Mouse (Mus musculus) heart, adult 9 months (tissue): ENCODE measurements at regions not wholly inside any gene's neighbourhood (a gene's known extent, or its start where the extent isn't known, plus 50 kb on each side); places are given as distances from the start of the nearest gene placed in this dataset.

Experiments
- DNase-seq, 2 experiments: peaks; one replicate each; pipeline ENCODE4 v3.0.0; 2022; ENCODE audit warnings: low spot score in 2 of 2

DNA sequence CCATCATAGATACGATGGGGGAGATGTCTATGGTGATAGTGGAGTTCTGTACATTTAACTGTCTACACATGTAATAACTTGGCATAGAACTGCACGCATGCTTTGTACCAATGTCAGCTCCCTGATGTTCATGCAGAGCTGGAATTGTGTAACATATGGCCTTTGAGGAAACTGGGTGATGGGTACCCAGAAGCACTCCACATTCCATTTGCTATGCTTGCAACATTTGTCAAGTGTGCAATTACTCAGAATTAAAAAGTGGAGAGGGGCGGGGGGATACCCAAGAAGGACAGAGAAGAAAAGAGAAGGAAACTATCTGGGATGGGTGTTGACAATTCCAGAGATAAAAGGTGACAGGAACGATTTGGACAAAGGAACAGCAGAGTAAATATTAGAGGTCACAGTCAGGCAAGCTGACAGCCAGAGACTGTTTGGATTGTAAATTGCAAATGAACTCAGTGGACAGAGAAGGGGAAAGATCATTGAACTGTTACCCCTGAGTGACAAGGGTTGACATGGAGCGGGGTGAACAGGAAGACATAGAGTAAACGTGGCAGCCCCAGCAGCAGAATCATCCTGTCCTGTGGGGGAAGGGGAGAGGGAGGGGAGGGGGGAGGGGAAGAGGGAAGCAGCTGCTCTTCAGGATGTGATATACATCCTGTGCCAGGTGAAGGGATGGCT, 390.1 kb upstream of the Jarid2 start:
- DNase-seq, result no peak

DNA sequence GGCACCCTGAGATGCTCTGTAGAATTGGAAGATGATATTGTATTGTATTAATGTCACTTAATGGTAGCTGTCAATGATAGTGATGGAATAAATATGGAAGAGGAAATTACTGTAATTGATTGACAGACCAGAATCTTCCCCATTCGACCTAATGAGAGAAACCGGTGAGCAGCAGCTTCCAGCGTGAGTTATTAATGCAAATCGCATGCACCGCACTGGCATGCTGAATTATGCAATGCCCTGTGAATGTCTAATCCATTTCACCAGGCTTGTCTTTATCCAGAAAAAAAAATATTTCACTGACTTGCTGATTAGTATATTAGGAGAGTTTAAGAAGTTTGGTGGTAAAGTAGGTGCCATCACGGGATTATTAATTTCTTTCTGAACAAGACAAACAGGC, 384.2 kb upstream of the Jarid2 start:
- DNase-seq, result no peak

DNA sequence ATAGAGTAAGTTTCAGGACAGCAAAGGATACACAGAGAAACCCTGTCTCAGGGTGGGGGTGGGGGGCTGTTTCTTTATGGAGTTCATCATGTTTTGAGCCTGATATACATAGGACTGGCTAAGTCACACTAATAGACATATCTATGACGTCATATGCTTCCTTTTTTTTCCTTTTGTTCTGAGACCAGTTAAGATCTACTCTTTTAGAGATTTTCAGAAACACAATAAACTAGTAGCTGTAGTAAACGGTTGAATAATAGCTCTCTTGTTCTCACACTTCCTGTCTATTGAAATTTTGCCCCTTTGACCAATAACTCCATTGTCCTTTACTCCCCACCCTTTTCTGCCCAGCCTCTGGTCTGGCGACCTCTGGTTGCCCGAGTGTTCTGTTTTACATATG, 382.6 kb upstream of the Jarid2 start:
- DNase-seq, result no peak

DNA sequence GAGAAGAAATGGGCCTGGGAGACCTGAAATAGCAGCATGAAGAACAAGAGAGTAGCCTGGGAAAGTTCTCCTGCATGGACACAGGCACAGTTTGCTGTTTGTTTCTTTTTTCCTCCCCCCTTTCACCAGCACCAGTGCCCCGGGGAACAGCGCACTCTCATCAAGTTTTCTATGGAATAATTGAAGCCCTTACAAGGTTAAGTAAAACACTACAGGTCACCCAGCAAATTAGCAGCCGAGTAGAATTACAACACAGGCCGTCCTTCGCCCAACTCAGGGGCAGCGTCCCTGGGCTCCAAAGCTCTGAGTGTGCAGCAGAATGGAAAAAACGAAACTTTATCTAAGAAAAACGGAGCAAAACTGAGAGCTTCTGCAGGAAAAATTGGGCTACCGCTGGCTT, 381.6 kb upstream of the Jarid2 start:
- no peak for DNase-seq

DNA sequence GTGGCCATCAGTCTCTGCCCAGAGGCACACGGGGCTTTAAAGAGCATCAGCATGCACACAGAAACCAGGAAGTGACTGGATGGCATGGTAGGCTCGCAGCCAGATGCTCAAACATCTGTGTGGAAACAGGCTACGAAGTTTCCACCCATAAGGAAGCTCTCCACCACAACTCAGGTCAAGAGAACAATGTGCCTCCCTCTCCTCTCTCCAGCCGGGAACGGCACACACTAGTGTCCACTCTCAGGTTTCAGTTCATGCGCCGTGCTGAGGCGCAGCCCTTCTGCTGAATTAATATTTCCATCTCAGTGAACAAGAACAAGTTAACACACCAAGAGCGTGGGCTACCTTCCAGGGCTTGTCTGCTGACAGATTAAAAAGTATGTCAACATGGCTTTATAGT, 375.4 kb upstream of the Jarid2 start:
- DNase-seq, result peak in 1 of 2 experiments; percentile 14

DNA sequence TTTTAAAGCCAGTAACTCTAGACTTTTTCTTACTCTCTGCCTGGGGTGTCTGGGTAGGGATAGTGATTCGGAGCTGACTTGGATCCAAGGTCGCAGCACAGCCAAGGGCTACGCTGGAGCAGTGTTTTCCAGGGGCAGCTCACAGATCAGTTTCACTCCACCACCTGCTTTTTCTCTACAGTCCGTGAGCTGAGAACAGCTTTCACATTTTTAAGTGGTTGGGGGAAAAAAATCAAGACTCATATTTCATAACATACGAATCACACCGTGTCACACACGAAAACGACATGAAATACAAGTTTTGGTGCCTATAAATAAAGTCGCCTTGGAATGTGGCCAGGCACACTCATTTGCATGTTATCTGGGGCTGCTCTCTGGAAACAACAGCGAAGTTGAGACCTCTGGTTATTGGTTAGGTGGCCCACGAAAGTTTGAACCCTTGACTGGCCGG, 373.5 kb upstream of the Jarid2 start:
- peak; percentile 34 to 46 for DNase-seq

GRCm38 (mm10) chr13:44356981-44357380, 372.3 kb upstream of the Jarid2 start:
- no peak for DNase-seq

- no peak for DNase-seq
These were observed 369.9 kb upstream of the Jarid2 start for GRCm38 (mm10) chr13:44359344-44359743.

DNA sequence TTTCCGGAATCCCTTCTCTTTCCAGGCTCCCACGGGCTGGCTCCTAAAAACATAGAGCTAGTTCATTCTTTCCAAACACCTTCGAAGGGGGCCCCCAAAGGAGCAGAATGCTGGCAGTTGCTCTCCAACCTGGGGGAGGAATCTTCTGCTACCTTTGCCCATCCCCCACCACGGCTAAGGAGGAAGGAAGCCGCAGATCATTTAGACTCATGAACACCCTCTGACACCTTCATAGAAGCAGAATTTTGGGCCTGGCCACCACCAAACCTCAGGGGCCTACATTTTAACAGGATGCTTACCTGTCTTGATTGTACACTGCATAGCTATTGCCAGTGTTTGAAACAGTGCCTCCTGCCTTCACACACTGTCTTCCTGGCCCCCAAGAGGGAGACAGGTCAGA, 369.3 kb upstream of the Jarid2 start:
- no peak for DNase-seq

DNA sequence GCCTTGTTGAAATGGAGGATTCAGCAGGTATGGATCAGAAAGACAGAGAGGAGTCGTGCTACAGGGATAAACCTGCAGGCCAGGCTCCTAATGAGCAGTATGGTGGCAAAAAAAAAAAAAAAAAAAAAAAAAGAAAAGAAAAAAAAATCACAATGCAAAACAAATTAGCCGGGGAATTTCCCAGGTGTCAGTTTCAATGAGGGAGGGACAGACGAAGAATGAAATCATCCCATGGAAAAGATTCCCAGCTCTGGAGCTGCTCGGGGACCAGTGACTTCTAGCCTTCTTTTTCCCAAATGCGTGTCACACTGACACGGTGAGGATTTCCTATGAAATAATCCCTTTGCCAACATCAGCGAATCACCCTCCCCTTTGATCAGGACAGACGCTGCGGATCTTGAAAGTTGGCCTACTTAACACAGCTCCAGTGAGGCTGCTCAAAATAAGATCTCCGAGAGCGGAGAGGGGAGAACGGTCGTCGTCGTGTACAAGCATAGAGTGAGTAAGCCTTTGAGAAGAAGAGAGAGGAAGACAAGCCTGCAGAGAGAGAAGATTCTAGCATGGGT, 368.5 kb upstream of the Jarid2 start:
- no peak for DNase-seq

GRCm38 (mm10) chr13:44362293-44363005, 366.8 kb upstream of the Jarid2 start:
- DNase-seq, result peak; percentile 36 to 55

GRCm38 (mm10) chr13:44363016-44363415, 366.3 kb upstream of the Jarid2 start:
- no peak for DNase-seq

DNA sequence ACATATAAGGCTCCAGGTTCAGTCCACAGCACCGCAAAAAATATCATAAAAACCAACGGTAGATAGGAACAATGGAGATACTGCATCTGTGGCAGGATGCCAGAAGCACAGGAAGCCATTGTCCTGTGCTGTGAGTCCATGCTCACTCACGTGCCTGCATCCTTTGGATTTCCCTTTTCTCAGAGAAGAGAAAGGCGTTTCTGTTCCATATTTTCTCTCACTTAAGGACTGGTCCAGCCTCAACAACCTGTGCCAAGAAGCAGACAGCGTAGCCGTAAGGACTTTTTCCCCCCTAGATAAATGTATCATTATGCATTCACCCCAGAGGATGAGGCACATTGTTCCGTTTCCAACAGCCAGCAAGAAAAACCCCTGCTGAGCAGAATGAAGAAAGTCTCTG, 360.0 kb upstream of the Jarid2 start:
- DNase-seq, result no peak

- peak; percentile 27 to 65 for DNase-seq
These were observed 356.9 kb upstream of the Jarid2 start for GRCm38 (mm10) chr13:44372361-44372877.

DNA sequence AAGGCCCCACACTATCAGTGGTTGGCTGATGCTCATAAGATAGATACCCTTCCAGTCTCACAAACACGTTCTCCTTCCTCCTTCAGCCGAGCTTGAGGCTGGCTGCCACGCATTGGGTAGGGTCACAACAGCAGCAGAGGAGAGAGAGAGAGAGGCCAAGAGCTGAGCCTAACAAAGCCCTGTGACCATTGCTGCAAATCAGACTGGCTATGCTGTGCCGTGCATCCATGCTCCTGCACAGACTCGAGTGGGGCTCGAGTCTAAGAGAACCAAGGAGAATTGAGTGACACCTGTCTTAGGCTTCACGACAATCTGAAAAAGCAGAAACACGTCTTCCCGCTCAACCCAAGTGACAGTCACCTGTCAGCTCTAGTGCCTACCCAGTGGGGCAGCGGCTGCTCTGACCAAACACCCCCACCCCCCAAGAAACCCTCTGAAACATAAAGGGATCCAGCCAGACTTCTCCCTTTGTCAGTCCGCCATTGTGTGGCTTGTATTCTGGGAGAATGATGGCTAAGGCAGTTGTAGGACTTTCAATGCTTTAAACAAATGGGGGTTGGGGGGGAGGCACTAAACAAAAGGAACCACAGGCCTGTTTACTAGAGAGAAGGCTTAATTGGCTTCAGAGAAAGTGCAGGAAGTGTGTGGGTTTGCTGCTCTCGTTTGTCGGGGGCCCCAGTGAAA, 353.7 kb upstream of the Jarid2 start:
- DNase-seq, result no peak

DNA sequence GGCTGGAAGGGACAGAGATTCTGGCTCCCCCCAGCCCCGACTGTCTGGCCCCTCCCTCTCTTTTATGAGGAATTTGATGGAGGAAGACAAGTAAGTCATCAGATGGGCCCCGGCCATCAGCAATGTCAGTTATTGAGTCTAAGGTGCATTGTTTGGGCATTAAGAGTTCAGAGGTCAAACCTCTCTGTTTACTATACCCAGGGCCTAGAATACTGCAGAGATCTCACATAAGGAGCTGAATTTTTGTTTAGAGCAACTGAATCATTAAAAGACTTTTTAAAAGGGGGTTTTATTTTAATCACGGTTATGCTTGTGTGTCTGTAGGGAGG, 353.1 kb upstream of the Jarid2 start:
- DNase-seq, result no peak

DNA sequence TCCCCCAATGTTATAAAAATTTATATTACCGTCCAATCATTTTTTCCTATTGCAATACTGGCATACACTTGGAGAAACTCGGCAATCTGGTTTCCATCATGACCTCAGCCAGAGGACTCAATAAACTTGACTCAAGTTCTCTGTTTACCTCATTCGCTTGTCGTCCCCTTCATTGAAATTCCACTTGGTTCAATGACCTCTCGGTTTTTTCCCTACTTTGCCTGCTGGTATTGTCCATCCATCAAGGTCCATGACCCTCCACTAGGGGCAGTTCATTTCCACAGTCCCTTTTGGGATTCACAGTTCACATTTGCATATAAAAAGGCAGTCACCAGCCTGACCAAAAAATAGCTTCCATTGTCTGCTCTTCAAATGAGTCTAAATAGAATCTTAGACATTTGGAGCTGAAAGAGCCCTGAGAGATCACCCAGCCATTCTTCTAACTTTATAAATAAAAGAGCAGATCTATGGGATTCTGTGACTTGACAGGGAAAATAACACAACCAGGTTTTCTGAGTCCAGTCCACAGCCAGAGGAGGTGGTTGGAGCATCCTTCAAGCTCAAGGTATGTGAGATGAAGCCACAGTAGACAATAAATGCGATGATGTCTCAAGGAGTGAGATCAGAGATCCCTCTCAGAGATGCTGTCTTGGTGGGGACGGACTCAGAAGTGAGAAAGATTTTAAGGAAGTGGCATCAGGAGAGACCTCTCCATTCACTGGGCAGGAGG, 347.4 kb upstream of the Jarid2 start:
- no peak for DNase-seq

- DNase-seq, result no peak
These were observed 346.0 kb upstream of the Jarid2 start for GRCm38 (mm10) chr13:44383322-44383721.

DNA sequence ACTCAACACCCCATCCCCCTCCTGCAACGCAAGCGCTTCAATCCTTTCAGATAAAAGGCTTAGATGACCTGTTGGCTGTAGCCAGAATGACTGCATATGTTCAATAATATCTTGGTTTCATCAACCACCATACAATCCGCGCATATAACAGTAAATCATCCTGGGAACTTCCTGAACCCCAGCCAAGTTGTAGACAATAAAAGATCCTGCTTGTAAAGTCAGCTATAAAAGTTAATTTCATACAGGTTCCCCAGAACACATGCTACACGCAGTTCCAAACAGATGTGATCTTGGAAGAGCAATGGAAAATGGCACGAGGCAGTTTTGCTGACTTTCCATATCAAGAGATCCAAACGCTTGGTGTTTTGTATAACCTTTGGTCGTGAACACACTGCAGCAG, 342.5 kb upstream of the Jarid2 start:
- DNase-seq, result no peak

DNA sequence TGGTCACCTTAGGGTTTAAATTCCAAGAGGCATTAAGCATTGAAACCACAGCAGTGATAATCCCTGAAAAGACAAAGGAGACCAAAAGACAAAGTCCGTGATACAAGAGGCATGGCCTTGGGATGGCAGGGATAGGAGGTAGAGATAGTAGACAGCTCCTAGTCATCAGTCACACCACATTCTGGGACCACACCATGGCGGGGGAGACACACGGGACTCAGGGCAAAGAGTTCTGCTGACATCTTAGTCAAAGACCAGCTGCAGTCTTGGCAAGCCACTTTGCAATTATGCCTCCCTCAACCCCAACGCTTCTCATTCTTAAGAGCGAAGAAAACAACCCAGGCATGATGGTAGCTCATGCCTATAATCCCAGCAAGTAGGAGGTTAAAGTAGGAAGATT, 339.6 kb upstream of the Jarid2 start:
- DNase-seq, result no peak

DNA sequence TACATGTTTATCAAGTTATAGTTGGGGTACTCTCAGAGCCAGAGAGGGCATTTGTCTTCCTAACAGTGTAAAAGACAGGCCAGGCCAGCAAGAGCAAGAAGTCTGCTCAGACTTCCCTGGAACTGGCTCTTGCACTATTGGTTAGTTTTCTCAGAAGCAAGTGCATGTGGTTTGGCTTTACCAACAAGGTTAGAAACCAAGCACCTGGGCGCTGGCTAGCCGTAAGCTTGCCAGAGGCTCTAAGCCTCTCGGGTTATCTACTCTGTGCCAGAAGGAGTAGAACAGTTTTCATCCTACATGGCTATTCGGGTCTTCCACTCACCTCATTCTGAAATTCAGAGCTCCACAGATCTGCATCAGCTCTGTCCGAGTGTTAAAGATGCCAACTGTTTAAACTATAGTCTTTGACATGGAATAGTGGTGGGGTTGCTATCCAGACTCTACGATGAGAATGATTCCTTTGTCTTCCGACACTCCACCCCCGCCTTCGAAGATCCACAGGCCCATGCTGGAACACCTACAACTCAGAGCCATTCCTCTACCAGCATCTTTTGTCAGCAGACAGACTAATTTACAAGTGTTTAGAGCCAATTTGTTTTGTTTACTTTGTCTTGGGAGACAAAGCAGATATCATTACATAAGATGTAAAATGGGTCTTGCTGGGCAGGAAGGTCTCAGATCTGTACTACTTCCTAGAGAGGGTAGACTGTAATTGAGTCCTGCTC, 338.4 kb upstream of the Jarid2 start:
- DNase-seq, result no peak
